Mouse (Mus musculus) granulocyte monocyte progenitor cell, adult 5-6 weeks (primary cell): Measurements from ENCODE around the gene Cntnap5b. TPM values are rescaled to one million over a fixed set of nuclear protein-coding genes. Genes with fewer than 3 reads are reported as not detected.

Experiments used
- ATAC-seq: replicated peaks from 2 replicates; pipeline ENCODE4 v1.8.0; 2016; ENCODE audit warnings: mild to moderate bottlenecking, moderate TSS enrichment, inconsistent platforms; ENCODE audit not compliant: poor library complexity, severe bottlenecking
- total RNA-seq, 2 experiments: library from RNA; stranded (forward) in 1 of 2; stranded (reverse) in 1 of 2; fragments of 200-712, 200-1000 nt in 1 of 2; fragments of >200 nt in 1 of 2; fragmentation: Nextera tagmentation in 1 of 2; gene quantifications; 2 replicates each; pipeline ENCODE4 v1.2.3; 2014 to 2017

The Cntnap5b gene
- total RNA-seq, 2 experiments from 2014 or later, result not detected

DNA sequence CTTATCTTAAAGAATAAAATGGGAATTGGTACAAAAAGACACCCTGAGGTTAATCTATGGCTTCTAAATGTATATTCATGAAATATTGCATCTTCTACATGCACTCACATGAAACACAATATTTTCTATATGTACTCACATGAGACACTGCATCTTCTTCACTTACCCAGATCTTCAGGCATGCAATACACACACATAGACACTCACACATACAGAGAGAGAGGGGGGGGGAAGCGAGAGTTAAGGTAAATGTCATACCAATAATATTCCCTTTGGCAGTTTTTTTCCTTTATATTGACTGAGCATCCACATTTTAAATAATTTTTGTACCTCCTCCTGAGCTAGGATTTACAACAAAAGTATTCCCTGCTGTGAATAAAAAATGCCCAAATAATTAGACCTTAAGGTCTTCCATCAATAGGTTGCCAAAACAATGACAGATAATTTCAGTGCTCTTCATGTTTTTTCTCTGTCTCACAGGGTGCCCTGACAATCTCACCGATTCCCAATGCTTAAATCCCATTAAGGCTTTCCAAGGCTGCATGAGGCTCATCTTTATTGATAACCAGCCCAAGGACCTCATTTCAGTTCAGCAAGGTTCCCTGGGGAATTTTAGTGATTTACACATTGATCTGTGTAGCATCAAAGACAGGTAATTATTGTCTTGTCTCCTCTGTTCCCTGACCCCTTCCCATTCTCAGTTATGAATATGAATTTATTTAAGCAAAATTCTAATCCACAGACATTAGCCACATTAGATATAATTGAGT is 391.2 kb downstream of the Cntnap5b start:
- ATAC-seq, result no peak

GRCm38 (mm10) chr1:100171566-100171965 is 399.0 kb downstream of the Cntnap5b start:
- ATAC-seq, result no peak

GRCm38 (mm10) chr1:100180050-100180449 is 407.5 kb downstream of the Cntnap5b start:
- ATAC-seq, result peak; percentile 69; the same call in 1 of the 2 replicates

- no peak for ATAC-seq
Observed at GRCm38 (mm10) chr1:100231980-100232608, 459.5 kb downstream of the Cntnap5b start.

GRCm38 (mm10) chr1:100251964-100252363 is 479.4 kb downstream of the Cntnap5b start:
- ATAC-seq, result no peak

DNA sequence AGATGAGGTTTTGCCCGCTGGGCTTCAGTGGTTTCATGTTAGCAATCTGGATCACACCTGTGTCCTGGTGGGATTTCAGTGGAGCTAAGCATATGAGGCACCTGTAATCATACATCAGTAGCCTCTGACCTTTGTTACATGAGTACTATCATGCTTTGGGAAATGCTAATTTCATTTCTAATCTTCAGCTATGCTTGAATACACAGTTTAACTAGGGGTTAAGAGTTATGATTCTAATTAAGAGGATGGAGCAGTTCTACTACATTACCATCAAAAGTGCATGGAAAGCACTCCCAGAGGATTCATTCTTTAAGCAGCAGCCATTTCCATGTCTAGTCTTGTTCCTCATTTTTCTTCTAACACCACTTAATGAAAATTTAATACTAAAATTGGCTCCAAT is 538.1 kb downstream of the Cntnap5b start:
- no peak for ATAC-seq

- no peak for ATAC-seq
Observed at GRCm38 (mm10) chr1:100331066-100331465, 558.5 kb downstream of the Cntnap5b start.

DNA sequence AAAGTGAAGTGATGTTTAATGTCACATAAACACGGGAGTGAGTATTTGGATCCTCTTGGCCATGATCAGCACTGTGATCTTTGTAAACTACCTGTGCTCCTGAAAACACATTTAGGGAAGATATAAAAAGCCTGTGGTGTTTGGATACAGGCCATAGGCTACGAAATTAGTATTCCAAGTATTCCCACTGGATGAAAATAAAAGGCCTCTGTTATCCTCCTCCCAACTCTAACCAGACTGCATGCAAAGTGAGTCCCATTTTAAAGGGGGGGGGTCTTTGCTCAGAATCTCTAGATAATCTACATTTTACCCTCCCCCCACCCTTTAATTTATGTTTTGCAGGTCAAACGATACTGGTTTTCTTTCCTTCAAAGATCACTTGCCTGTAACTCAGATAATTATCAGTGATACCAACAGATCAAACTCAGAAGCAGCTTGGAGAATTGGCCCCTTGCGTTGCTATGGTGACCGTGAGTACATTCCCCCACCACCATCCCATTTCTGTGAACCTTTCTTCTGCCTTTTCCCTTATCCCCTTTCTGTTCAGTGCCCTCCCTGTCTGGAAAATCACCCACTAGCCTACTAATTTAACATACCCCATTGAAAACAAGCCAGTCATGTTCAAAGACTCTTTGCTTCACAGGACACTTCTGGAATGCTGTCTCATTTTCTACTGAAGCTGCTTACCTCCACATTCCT is 597.0 kb downstream of the Cntnap5b start:
- no peak for ATAC-seq

- ATAC-seq, result no peak
Observed at GRCm38 (mm10) chr1:100386252-100386651, 613.7 kb downstream of the Cntnap5b start.

DNA sequence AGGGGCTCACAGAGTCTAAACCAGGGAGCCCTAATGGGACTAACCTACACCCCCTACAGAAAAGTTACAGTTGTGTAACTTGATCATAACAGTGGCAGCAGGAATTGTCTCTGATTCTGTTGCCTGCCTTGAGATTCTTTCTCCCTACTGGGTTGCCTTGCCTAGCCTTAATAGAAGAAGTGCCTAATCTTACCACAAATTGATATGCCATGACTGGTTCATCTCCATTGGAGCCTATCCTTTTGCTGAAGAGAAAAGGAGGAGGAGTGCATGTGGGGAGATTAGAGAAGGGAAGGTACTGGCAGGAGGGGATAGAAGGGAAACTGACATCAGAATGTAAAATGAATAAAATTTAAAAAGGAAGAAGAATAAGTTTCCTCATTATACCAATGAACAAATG is 621.5 kb downstream of the Cntnap5b start:
- no peak for ATAC-seq

DNA sequence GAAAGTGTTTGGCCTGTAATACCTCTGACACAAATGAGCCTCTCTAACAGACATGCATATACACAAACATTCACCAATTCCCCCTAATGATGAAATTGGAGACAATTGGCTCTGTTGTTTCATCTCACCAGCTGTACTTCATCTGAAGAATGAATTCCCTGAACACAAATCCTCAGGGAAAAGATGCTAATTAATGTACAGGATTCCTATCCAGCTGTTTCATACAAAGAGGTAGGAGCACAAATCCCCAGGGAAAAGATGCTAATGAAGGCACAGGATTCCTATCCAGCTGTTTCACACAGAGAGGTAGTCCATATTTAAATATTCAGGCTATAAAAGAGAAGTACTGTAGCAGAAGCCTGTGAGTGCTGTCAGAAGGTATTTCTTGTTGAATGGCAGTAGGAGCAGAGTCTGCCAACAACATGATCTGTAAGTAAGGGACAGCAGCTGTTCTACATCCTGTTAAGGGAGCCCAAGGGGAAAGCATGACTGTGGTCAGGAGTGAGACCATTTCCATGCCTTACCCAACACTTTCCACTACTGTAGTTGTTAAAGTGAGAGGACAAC is 644.2 kb downstream of the Cntnap5b start:
- no peak for ATAC-seq

DNA sequence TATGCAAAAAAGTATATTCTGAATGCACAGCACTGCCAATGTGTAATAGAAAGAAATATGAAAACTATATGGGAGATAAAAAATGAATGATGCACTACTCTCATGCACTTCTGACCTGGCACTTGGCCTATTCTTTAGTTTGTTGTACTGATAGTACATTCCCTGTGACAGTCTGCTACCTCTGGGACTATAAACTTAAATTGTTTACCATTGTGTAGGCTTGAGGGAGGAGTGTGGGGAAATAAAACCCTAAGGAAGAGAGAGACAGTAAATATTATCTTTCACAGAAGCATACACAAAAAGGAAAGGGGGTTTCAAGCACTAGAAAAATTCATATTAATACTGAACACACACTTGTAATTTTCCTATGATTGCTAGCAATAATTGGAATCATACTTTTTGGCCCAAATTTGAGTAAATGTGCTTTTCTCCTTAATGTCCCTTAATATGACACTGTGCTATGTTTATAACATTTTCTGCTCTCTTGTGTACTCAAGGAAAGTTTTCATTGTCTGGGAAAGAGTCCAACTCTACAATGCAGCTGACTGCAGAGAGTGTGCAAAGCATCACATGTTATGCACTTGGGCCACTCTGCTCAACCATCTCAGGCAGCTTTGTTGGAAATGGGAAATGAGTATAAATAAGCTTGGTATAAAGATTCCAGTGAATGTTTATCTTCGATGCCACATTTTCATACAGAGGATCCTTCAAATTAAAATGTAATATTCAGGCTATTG is 657.6 kb downstream of the Cntnap5b start:
- ATAC-seq, result no peak

GRCm38 (mm10) chr1:100463877-100464276 is 691.3 kb downstream of the Cntnap5b start:
- no peak for ATAC-seq

DNA sequence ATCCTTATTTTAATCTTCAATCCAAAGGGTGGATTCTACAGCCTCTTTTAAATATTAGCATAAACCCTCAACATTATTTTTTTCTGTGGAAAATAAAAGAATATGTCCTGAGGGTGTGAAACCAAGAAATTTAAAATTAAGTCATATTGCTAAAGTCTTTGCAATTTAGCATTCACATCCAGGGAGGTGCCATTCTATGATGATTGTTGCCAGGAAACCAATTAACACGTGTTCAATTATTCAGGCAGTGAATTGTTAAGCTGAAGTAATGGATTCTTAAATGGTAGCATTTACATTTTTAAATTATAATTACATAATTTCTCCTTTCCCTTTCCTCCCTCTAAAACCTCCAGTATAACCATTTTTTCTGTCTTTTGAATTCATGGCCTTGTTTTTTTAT is 692.7 kb downstream of the Cntnap5b start:
- no peak for ATAC-seq

DNA sequence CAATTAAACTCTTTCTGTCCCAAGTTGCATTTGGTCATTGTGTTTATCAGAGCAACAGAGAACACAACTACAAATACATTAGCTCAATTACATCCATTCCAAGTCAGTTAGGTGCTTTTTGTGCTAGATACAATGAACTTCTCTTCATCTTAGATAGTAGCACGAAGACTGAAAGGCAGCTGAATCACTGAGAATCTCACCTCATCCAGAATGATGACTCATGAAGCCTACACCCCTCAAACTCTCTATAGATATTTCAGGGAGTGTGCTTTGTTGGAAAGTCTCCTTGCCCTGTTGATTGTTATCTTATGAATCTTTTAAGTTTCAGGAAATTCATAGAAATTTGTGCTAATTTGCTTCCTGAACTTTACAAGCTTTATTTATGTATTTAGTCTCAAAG is 695.0 kb downstream of the Cntnap5b start:
- no peak for ATAC-seq

- no peak for ATAC-seq
Observed at GRCm38 (mm10) chr1:100509866-100510265, 737.3 kb downstream of the Cntnap5b start.
